Mouse (Mus musculus) MEL (cell line): ENCODE measurements at regions not wholly inside any gene's neighbourhood (a gene's known extent, or its start where the extent isn't known, plus 50 kb on each side); places are given as distances from the start of the nearest gene placed in this dataset.

ENCODE experiments used
- DNase-seq: peaks from one replicate; pipeline ENCODE4 v3.0.0; 2011; ENCODE audit warnings: low read depth, low spot score
- H3K27ac ChIP-seq: 2 replicates; pipeline ENCODE4 v1.5.1; 2012; ENCODE audit warnings: low read depth, mild to moderate bottlenecking, control low read depth, low read length, moderate library complexity; ENCODE audit not compliant: control insufficient read depth
- H3K27me3 ChIP-seq, 2 experiments: fragments of 150-350 bp in 1 of 2; sonication (generic) in 1 of 2; 2 replicates each; pipeline ENCODE4 v1.6.1; 2012; ENCODE audit warnings: low read length in 2 of 2, mild to moderate bottlenecking in 2 of 2, improper control_type of control experiment in 1 of 2, moderate library complexity in 1 of 2; ENCODE audit not compliant: insufficient read depth in 2 of 2, control insufficient read depth in 1 of 2
- H3K36me3 ChIP-seq, 2 experiments: 2 replicates each; pipeline ENCODE4 v1.6.1; 2012 to 2014; ENCODE audit warnings: low read length in 2 of 2, improper control_type of control experiment in 1 of 2, inconsistent platforms in 1 of 2, mild to moderate bottlenecking in 1 of 2; ENCODE audit not compliant: insufficient read depth in 2 of 2, control insufficient read depth in 1 of 2
- H3K4me1 ChIP-seq, 2 experiments: fragments of 150-350 bp in 1 of 2; sonication (generic) in 1 of 2; 2 replicates each; pipeline ENCODE4 v1.6.1; 2012; ENCODE audit warnings: low read length in 2 of 2, improper control_type of control experiment in 1 of 2, mild to moderate bottlenecking in 1 of 2; ENCODE audit not compliant: insufficient read depth in 2 of 2, control insufficient read depth in 1 of 2
- H3K4me3 ChIP-seq, 2 experiments: fragments of 150-350 bp in 1 of 2; sonication (generic) in 1 of 2; 2 replicates each; pipeline ENCODE4 v1.5.1; 2012; ENCODE audit warnings: low read depth in 2 of 2, low read length in 2 of 2, mild to moderate bottlenecking in 2 of 2, moderate library complexity in 2 of 2, control low read depth in 1 of 2, improper control_type of control experiment in 1 of 2; ENCODE audit not compliant: control insufficient read depth in 1 of 2, insufficient read depth in 1 of 2
- H3K79me2 ChIP-seq: 2 replicates; pipeline ENCODE4 v1.6.1; 2012; ENCODE audit warnings: mild to moderate bottlenecking, low read length, moderate library complexity; ENCODE audit not compliant: control insufficient read depth, poor library complexity, insufficient read depth
- H3K9ac ChIP-seq: 2 replicates; pipeline ENCODE4 v1.6.1; 2012; ENCODE audit warnings: low read depth, mild to moderate bottlenecking, control low read depth, low read length, moderate library complexity; ENCODE audit not compliant: control insufficient read depth, poor library complexity, severe bottlenecking
- H3K9me3 ChIP-seq: fragments of 150-350 bp; sonication (generic); replicated peaks from 2 replicates; pipeline ENCODE4 v1.6.1; 2012; ENCODE audit warnings: mild to moderate bottlenecking, low read length, improper control_type of control experiment, moderate library complexity; ENCODE audit not compliant: insufficient read depth
- BHLHE40 ChIP-seq: IDR thresholded peaks from 2 replicates; pipeline ENCODE4 v1.6.1; 2012; ENCODE audit warnings: low read depth, mild to moderate bottlenecking, inconsistent platforms, low read length, improper control_type of control experiment, borderline replicate concordance
- CHD2 ChIP-seq: IDR thresholded peaks from 2 replicates; pipeline ENCODE4 v1.6.1; 2011; ENCODE audit warnings: low read length, improper control_type of control experiment
- CTCF ChIP-seq, 3 experiments: IDR thresholded peaks in 2 of 3; conservative IDR thresholded peaks in 1 of 3; 2 replicates each; pipeline ENCODE4 v1.5.1; 2011 to 2012; ENCODE audit warnings: low read length in 3 of 3, low read depth in 2 of 3, mild to moderate bottlenecking in 2 of 3, improper control_type of control experiment in 1 of 3, inconsistent platforms in 1 of 3, mixed read lengths in 1 of 3, moderate library complexity in 1 of 3; ENCODE audit not compliant: control insufficient read depth in 1 of 3, insufficient read depth in 1 of 3, poor library complexity in 1 of 3, severe bottlenecking in 1 of 3
- E2F4 ChIP-seq: IDR thresholded peaks from 2 replicates; pipeline ENCODE4 v1.6.1; 2011; ENCODE audit warnings: low read depth, low read length, improper control_type of control experiment, borderline replicate concordance
- ELF1 ChIP-seq: IDR thresholded peaks from 2 replicates; pipeline ENCODE4 v1.6.1; 2014; ENCODE audit warnings: low read depth, mild to moderate bottlenecking, inconsistent platforms, low read length, improper control_type of control experiment, moderate library complexity
- EP300 ChIP-seq, 2 experiments: IDR thresholded peaks; 2 replicates each; pipeline ENCODE4 v1.6.1; 2011; ENCODE audit warnings: improper control_type of control experiment in 2 of 2, low read length in 2 of 2, low read depth in 1 of 2, mild to moderate bottlenecking in 1 of 2
- ETS1 ChIP-seq: IDR thresholded peaks from 2 replicates; pipeline ENCODE4 v1.6.1; 2012; ENCODE audit warnings: low read depth, mild to moderate bottlenecking, inconsistent platforms, low read length, improper control_type of control experiment, moderate library complexity
- GABPA ChIP-seq: IDR thresholded peaks from 2 replicates; pipeline ENCODE4 v1.6.1; 2012; ENCODE audit warnings: low read depth, mild to moderate bottlenecking, inconsistent platforms, low read length, improper control_type of control experiment, moderate library complexity
- HCFC1 ChIP-seq: IDR thresholded peaks from 2 replicates; pipeline ENCODE4 v1.6.1; 2012; ENCODE audit warnings: low read depth, mild to moderate bottlenecking, inconsistent platforms, low read length, improper control_type of control experiment, moderate library complexity
- JUND ChIP-seq: IDR thresholded peaks from 2 replicates; pipeline ENCODE4 v1.6.1; 2011; ENCODE audit warnings: low read depth, mild to moderate bottlenecking, improper control_type of control experiment, low read length
- KAT2A ChIP-seq: conservative IDR thresholded peaks from 2 replicates; pipeline ENCODE4 v1.6.1; 2012; ENCODE audit warnings: low read depth, low read length, improper control_type of control experiment, inconsistent platforms
- MAFK ChIP-seq: IDR thresholded peaks from 2 replicates; pipeline ENCODE4 v1.6.1; 2011; ENCODE audit warnings: low read depth, mild to moderate bottlenecking, low read length, improper control_type of control experiment, borderline replicate concordance
- MAX ChIP-seq: IDR thresholded peaks from 2 replicates; pipeline ENCODE4 v1.6.1; 2011; ENCODE audit warnings: low read length, improper control_type of control experiment
- MAZ ChIP-seq: IDR thresholded peaks from 2 replicates; pipeline ENCODE4 v1.6.1; 2012; ENCODE audit warnings: low read depth, mild to moderate bottlenecking, inconsistent platforms, low read length, improper control_type of control experiment
- MXI1 ChIP-seq: IDR thresholded peaks from 2 replicates; pipeline ENCODE4 v1.6.1; 2011; ENCODE audit warnings: mild to moderate bottlenecking, low read depth, low read length, improper control_type of control experiment
- NRF1 ChIP-seq: IDR thresholded peaks from 2 replicates; pipeline ENCODE4 v1.6.1; 2014; ENCODE audit warnings: low read depth, mild to moderate bottlenecking, inconsistent platforms, low read length, improper control_type of control experiment, moderate library complexity; ENCODE audit not compliant: poor library complexity, insufficient read depth, severe bottlenecking
- POLR2A ChIP-seq, 2 experiments: IDR thresholded peaks; 2 replicates each; pipeline ENCODE4 v1.6.1; 2011 to 2012; ENCODE audit warnings: low read length in 2 of 2, mild to moderate bottlenecking in 2 of 2, control low read depth in 1 of 2, improper control_type of control experiment in 1 of 2, low read depth in 1 of 2, moderate library complexity in 1 of 2; ENCODE audit not compliant: control insufficient read depth in 1 of 2, insufficient read depth in 1 of 2, poor library complexity in 1 of 2
- POLR2AphosphoS2 ChIP-seq: IDR thresholded peaks from 2 replicates; pipeline ENCODE4 v1.6.1; 2011; ENCODE audit warnings: low read length, improper control_type of control experiment
- RAD21 ChIP-seq: IDR thresholded peaks from 2 replicates; pipeline ENCODE4 v1.6.1; 2011; ENCODE audit warnings: mild to moderate bottlenecking, low read depth, low read length, improper control_type of control experiment
- RCOR1 ChIP-seq: IDR thresholded peaks from 2 replicates; pipeline ENCODE4 v1.6.1; 2012; ENCODE audit warnings: low read depth, mild to moderate bottlenecking, inconsistent platforms, low read length, improper control_type of control experiment
- SIN3A ChIP-seq: IDR thresholded peaks from 2 replicates; pipeline ENCODE4 v1.6.1; 2012; ENCODE audit warnings: low read length, improper control_type of control experiment, inconsistent platforms
- SMC3 ChIP-seq: IDR thresholded peaks from 2 replicates; pipeline ENCODE4 v1.6.1; 2011; ENCODE audit warnings: low read depth, low read length, improper control_type of control experiment
- TBP ChIP-seq: IDR thresholded peaks from 2 replicates; pipeline ENCODE4 v1.8.0; 2011; ENCODE audit warnings: low read depth, low read length, improper control_type of control experiment
- TCF12 ChIP-seq: IDR thresholded peaks from 2 replicates; pipeline ENCODE4 v1.6.1; 2014; ENCODE audit warnings: low read depth, mild to moderate bottlenecking, inconsistent platforms, low read length, improper control_type of control experiment, moderate library complexity
- UBTF ChIP-seq: IDR thresholded peaks from 2 replicates; pipeline ENCODE4 v1.6.1; 2012; ENCODE audit warnings: low read depth, mild to moderate bottlenecking, inconsistent platforms, low read length, improper control_type of control experiment, moderate library complexity, borderline replicate concordance; ENCODE audit not compliant: insufficient read depth
- USF2 ChIP-seq, 2 experiments: IDR thresholded peaks; 2 replicates each; pipeline ENCODE4 v1.6.1; 2011 to 2012; ENCODE audit warnings: improper control_type of control experiment in 2 of 2, low read length in 2 of 2, borderline replicate concordance in 1 of 2, inconsistent platforms in 1 of 2, low read depth in 1 of 2, mild to moderate bottlenecking in 1 of 2; ENCODE audit not compliant: insufficient read depth in 1 of 2
- ZC3H11A ChIP-seq: IDR thresholded peaks from 2 replicates; pipeline ENCODE4 v1.6.1; 2012; ENCODE audit warnings: low read depth, mild to moderate bottlenecking, inconsistent platforms, low read length, improper control_type of control experiment
- ZKSCAN1 ChIP-seq: IDR thresholded peaks from 2 replicates; pipeline ENCODE4 v1.6.1; 2012; ENCODE audit warnings: low read depth, mild to moderate bottlenecking, inconsistent platforms, low read length, improper control_type of control experiment, moderate library complexity
- ZMIZ1 ChIP-seq: IDR thresholded peaks from 2 replicates; pipeline ENCODE4 v1.6.1; 2012; ENCODE audit warnings: low read depth, mild to moderate bottlenecking, inconsistent platforms, low read length, improper control_type of control experiment, moderate library complexity
- ZNF384 ChIP-seq: IDR thresholded peaks from 2 replicates; pipeline ENCODE4 v1.6.1; 2012; ENCODE audit warnings: low read depth, mild to moderate bottlenecking, inconsistent platforms, low read length, improper control_type of control experiment

DNA sequence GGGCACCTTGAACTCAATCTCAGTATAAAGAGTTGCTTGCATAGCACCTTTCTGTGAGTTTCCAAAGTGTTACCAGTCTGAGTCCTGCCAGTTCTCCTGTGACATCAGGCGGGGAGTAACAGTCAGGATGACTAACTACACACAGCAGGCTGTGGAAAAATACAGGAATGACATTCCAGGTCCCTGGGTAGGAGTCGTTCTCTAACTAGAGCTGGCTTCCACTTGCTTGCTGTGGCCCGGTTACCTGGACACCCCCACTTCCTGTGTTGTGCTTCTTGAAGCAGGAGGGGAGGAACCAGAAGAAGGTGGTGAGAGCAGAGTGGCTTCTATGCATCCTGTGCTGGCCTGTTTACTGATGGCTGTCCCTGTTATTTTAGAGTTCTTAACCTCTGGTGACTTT lies 81.0 kb downstream of the Btg1 start:
- Histone ChIP-seq H3K27me3 (no peaks in the 10 kb centered on the region), H3K27ac (no peak overlapping the region), H3K9ac (no peak overlapping the region), H3K36me3 (no peaks in the 10 kb centered on the region), H3K4me1 (no peaks in the 10 kb centered on the region), H3K79me2 (no peaks in the 10 kb centered on the region), H3K9me3 (no peaks in the 10 kb centered on the region), H3K4me3 (no peak overlapping the region)
- no peak for TF ChIP-seq TBP
- no peak for TF ChIP-seq RAD21
- TF ChIP-seq MAFK, result no peak
- no peak for TF ChIP-seq CHD2
- TF ChIP-seq ZMIZ1, result no peak
- no peak for TF ChIP-seq SIN3A
- no peak for TF ChIP-seq MAZ
- TF ChIP-seq RCOR1, result no peak
- TF ChIP-seq BHLHE40, result no peak
- TF ChIP-seq POLR2AphosphoS2, result no peak
- no peak for TF ChIP-seq CTCF (IDR thresholded peaks at IDR 0.05 in 2 of 3, conservative IDR thresholded peaks at IDR 0.05 in 1 of 3; ENCODE audit: control insufficient read depth in 1 of 3, insufficient read depth in 1 of 3, low read depth in 2 of 3, low read length in 3 of 3, poor library complexity in 1 of 3, severe bottlenecking in 1 of 3)
- TF ChIP-seq ZC3H11A, result no peak
- no peak for TF ChIP-seq POLR2A (IDR thresholded peaks at IDR 0.05; ENCODE audit: control insufficient read depth in 1 of 2, insufficient read depth in 1 of 2, low read depth in 1 of 2, low read length in 2 of 2, poor library complexity in 1 of 2)
- TF ChIP-seq TCF12, result no peak
- no peak for TF ChIP-seq NRF1
- TF ChIP-seq ZNF384, result no peak
- no peak for TF ChIP-seq SMC3
- no peak for DNase-seq

DNA sequence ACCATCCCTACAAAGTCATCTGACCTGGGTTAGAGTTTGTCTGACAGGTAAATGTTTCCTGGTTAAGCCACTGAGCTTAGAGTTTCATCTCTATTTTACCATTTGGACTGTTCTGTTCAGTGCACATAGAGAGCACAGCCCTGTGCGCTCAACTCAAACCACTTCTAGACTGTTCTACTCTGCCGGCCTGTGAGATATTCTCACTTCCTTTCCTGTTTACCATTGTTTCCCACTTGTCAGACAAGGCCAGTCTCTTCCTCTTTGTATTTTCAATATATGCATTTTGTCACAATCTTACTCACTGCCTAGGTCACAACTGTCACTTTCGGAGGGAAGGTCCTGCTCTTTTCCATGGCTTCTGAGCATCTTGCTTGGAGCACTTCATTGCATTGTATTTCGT lies 89.8 kb downstream of the Btg1 start:
- no peak for TF ChIP-seq MXI1
- no peak for TF ChIP-seq ZMIZ1
- no peak for TF ChIP-seq ETS1
- no peak for TF ChIP-seq MAZ
- no peak for TF ChIP-seq GABPA
- TF ChIP-seq KAT2A, result no peak
- TF ChIP-seq MAFK, result no peak
- no peak for TF ChIP-seq UBTF
- no peak for TF ChIP-seq E2F4
- no peak for TF ChIP-seq BHLHE40
- no peak for TF ChIP-seq MAX
- no peak for TF ChIP-seq ZKSCAN1
- no peak for TF ChIP-seq POLR2A (IDR thresholded peaks at IDR 0.05; ENCODE audit: control insufficient read depth in 1 of 2, insufficient read depth in 1 of 2, low read depth in 1 of 2, low read length in 2 of 2, poor library complexity in 1 of 2)
- no peak for TF ChIP-seq RCOR1
- no peak for TF ChIP-seq EP300 (IDR thresholded peaks at IDR 0.05; ENCODE audit: low read depth in 1 of 2, low read length in 2 of 2)
- no peak for TF ChIP-seq USF2 (IDR thresholded peaks at IDR 0.05; ENCODE audit: borderline replicate concordance in 1 of 2, insufficient read depth in 1 of 2, low read depth in 1 of 2, low read length in 2 of 2)
- no peak for TF ChIP-seq HCFC1
- no peak for TF ChIP-seq JUND
- TF ChIP-seq CHD2, result no peak
- TF ChIP-seq ELF1, result no peak
- no peak overlapping the region for H3K9ac ChIP-seq
- H3K79me2 ChIP-seq, result no peaks in the 10 kb centered on the region
- DNase-seq, result no peak
- H3K27me3 ChIP-seq, result no peaks in the 10 kb centered on the region
- H3K36me3 ChIP-seq, result no peaks in the 10 kb centered on the region
- no peaks in the 10 kb centered on the region for H3K4me1 ChIP-seq
- no peak overlapping the region for H3K27ac ChIP-seq
- H3K9me3 ChIP-seq, result no peaks in the 10 kb centered on the region
- no peak overlapping the region for H3K4me3 ChIP-seq
